Mouse (Mus musculus) lung, postnatal 0 days (tissue): ENCODE data around the gene Mmp17. TPM values are rescaled to one million over a fixed set of nuclear protein-coding genes. Genes with fewer than 3 reads are reported as not detected.

ENCODE experiments used
- ATAC-seq: fragments of 200-750 bp; cut with Nextera tagmentation; 2 replicates; pipeline ENCODE4 v1.8.0; 2017; ENCODE audit warnings: moderate library complexity
- DNase-seq: peaks from one replicate; pipeline ENCODE4 v3.0.0-alpha.2; 2016; ENCODE audit warnings: low spot score
- H3K27ac ChIP-seq: fragments of 300-500 bp; sonication (generic); 2 replicates; pipeline ENCODE4 v1.5.1; 2014; ENCODE audit warnings: antibody characterized with exemption, mild to moderate bottlenecking, low read length, mixed read lengths
- H3K27me3 ChIP-seq: fragments of 300-500 bp; sonication (generic); replicated peaks from 2 replicates; pipeline ENCODE4 v1.6.1; 2014; ENCODE audit warnings: low read length, mixed read lengths; ENCODE audit not compliant: insufficient read depth
- H3K36me3 ChIP-seq: fragments of 300-500 bp; sonication (generic); 2 replicates; pipeline ENCODE4 v1.6.1; 2014; ENCODE audit warnings: low read length, mixed read lengths; ENCODE audit not compliant: insufficient read depth
- H3K4me1 ChIP-seq: fragments of 300-500 bp; sonication (generic); 2 replicates; pipeline ENCODE4 v1.6.1; 2014; ENCODE audit warnings: antibody characterized with exemption, low read depth, low read length, mixed read lengths; ENCODE audit not compliant: insufficient read depth
- H3K4me2 ChIP-seq: fragments of 300-500 bp; sonication (generic); replicated peaks from 2 replicates; pipeline ENCODE4 v1.6.1; 2014; ENCODE audit warnings: low read depth, mild to moderate bottlenecking, low read length, moderate library complexity, mixed read lengths
- H3K4me3 ChIP-seq: fragments of 300-500 bp; sonication (generic); 2 replicates; pipeline ENCODE4 v1.5.1; 2014; ENCODE audit warnings: low read depth, low read length
- H3K9ac ChIP-seq: fragments of 300-500 bp; sonication (generic); replicated peaks from 2 replicates; pipeline ENCODE4 v1.6.1; 2014; ENCODE audit warnings: low read depth, mild to moderate bottlenecking
- H3K9me3 ChIP-seq: fragments of 300-500 bp; sonication (generic); 2 replicates; pipeline ENCODE4 v1.6.1; 2016; ENCODE audit warnings: low read length, mixed read lengths
- CTCF ChIP-seq: IDR thresholded peaks from 2 replicates; pipeline ENCODE4 v1.5.1; 2016; ENCODE audit warnings: antibody characterized with exemption, mild to moderate bottlenecking
- EP300 ChIP-seq: IDR thresholded peaks from 2 replicates; pipeline ENCODE4 v1.6.1; 2016; ENCODE audit warnings: antibody characterized with exemption, mild to moderate bottlenecking, control low read depth
- WGBS: fragments of 180-500 bp; shearing (Covaris S2); extraction: QIAGEN DNeasy Blood & Tissue Kit; methylation state at CpG from one replicate; pipeline ENCODE4 v1.1.7; 2014; 5-methylcytosine and 5-hydroxymethylcytosine counted together
- polyA plus RNA-seq: library from polyadenylated mRNA; unstranded; fragments of >200 nt; fragmentation: Nextera tagmentation; extraction: Ambion mirVana; gene quantifications from 2 replicates; pipeline ENCODE4 v1.2.1, GENCODE M21; 2015

Mmp17 gene
- polyA plus RNA-seq, 1 experiment from 2014 or later, result 0.31 TPM

GRCm38 (mm10) chr5:129562342-129562741 is 21.6 kb upstream of the Mmp17 start:
- DNase-seq, result no peak
- no peak for TF ChIP-seq EP300
- TF ChIP-seq CTCF, result no peak
- H3K27ac ChIP-seq, result no peak overlapping the region
- H3K9ac ChIP-seq, result no peak overlapping the region
- H3K4me1 ChIP-seq, result no peaks in the 10 kb centered on the region
- peaks cover 47% of the 10 kb centered on the region; the same call in 1 of the 2 replicates for H3K36me3 ChIP-seq
- no peaks in the 10 kb centered on the region for H3K27me3 ChIP-seq
- WGBS, result 92% methylated on average over 8 of the region's 8 CpGs
- ATAC-seq, result no peak
- no peaks in the 10 kb centered on the region for H3K9me3 ChIP-seq
- H3K4me2 ChIP-seq, result no peak overlapping the region
- H3K4me3 ChIP-seq, result no peak overlapping the region

GRCm38 (mm10) chr5:129568596-129568995 is 15.4 kb upstream of the Mmp17 start:
- 97% methylated on average over 4 of the region's 4 CpGs for WGBS

DNA sequence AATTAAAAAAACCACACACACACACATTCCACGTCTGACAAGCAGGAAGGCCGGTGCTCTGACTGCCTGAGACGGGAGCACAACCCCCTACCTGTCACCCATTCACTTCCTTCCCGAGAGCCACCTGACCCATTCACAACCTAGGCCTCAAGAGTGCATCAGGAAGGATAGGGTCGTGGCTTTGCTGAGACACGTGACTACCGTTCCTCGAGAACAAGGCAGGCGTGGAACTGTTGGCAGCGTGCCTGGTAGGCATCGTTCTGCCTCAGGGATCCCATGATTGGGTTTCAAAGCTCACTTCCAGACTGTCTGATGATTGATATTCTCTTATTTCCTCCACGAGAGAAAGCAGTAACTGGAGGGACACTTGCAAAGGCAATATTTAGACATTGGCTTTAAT is 5.8 kb upstream of the Mmp17 start:
- ATAC-seq, result no peak
- whole genome bisulfite sequencing, result 27% methylated on average over 12 of the region's 12 CpGs
- no peak overlapping the region for H3K9ac ChIP-seq
- DNase-seq, result no peak
- H3K4me2 ChIP-seq, result no peak overlapping the region
- TF ChIP-seq EP300, result no peak
- no peak for TF ChIP-seq CTCF
- H3K27ac ChIP-seq, result no peak overlapping the region
- H3K9me3 ChIP-seq, result no peaks in the 10 kb centered on the region
- H3K4me1 ChIP-seq, result no peaks in the 10 kb centered on the region
- 0 out of 2 replicates have a peak, but pooled peaks cover 3% of the 10 kb centered on the region for H3K27me3 ChIP-seq
- H3K36me3 ChIP-seq, result no peaks in the 10 kb centered on the region
- H3K4me3 ChIP-seq, result no peak overlapping the region

More at GRCm38 (mm10) chr5:129568596-129568995, 15.4 kb upstream of the Mmp17 start:
- Histone ChIP-seq H3K9me3 (no peaks in the 10 kb centered on the region), H3K36me3 (peaks cover 37% of the 10 kb centered on the region; the same call in 1 of the 2 replicates), H3K9ac (no peak overlapping the region), H3K27ac (no peak overlapping the region), H3K4me2 (no peak overlapping the region), H3K4me1 (no peaks in the 10 kb centered on the region), H3K4me3 (no peak overlapping the region), H3K27me3 (no peaks in the 10 kb centered on the region)
- TF ChIP-seq CTCF (no peak), EP300 (no peak)
- ATAC-seq, result no peak
- no peak for DNase-seq

DNA sequence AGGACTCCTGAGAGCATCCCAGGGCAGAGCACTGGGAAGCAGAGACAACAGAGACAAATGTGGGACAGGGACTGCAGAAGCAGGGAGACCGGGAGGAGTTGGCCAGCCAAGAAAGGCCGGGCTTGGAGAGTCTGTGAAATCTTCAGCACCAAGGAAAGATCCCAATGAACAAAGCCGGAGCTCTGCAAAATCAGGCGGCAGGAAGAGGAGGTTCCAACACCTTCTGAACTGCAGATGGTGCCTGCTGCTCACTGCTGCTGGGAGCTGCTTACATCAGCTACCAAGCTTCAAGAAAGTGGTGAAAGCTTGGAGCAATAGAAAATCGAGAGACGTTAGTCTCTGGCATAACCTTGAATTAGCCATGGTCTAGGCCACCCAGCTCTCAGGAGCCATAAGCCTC is 3.9 kb upstream of the Mmp17 start:
- Histone ChIP-seq H3K36me3 (no peaks in the 10 kb centered on the region), H3K4me3 (no peak overlapping the region), H3K4me2 (no peak overlapping the region), H3K9me3 (no peaks in the 10 kb centered on the region), H3K27ac (no peak overlapping the region), H3K9ac (no peak overlapping the region), H3K4me1 (peaks cover 1% of the 10 kb centered on the region; the same call in 1 of the 2 replicates), H3K27me3 (peaks cover 9% of the 10 kb centered on the region)
- WGBS, result 6% methylated on average over 6 of the region's 6 CpGs
- TF ChIP-seq EP300, result no peak
- no peak for TF ChIP-seq CTCF
- ATAC-seq, result no peak
- peak; percentile 26 for DNase-seq

GRCm38 (mm10) chr5:129580572-129580971 is 3.4 kb upstream of the Mmp17 start:
- ATAC-seq (no peak), DNase-seq (no peak)
- no peak overlapping the region for H3K9ac ChIP-seq
- no peaks in the 10 kb centered on the region for H3K9me3 ChIP-seq
- TF ChIP-seq EP300 (no peak), CTCF (no peak)
- H3K4me1 ChIP-seq, result peaks cover 4% of the 10 kb centered on the region
- peaks cover 14% of the 10 kb centered on the region for H3K27me3 ChIP-seq
- no peak overlapping the region for H3K4me3 ChIP-seq
- H3K4me2 ChIP-seq, result no peak overlapping the region
- no peak overlapping the region for H3K27ac ChIP-seq
- H3K36me3 ChIP-seq, result no peaks in the 10 kb centered on the region
- 60% methylated on average over 9 of the region's 9 CpGs for WGBS

DNA sequence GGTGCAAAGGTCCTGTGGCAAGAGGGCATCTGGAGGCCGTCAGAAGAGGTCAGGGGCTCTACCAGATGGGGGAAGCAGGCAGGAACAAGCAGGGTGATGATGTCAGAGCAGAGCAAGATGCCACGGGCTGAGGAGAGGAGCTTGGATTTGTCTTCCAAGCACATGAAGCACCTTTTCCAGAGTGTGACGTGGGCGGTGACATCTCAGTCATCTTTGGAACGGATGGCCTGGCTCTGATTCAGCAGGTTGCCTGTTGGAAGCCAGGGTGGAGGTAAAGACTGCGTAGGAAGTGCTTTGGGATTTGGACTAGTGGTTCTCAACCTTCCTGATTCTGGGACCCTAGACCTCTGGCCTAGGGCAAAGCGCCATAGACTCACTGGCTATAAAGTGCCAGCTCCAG is 3.0 kb upstream of the Mmp17 start:
- H3K4me3 ChIP-seq, result no peak overlapping the region
- no peaks in the 10 kb centered on the region for H3K9me3 ChIP-seq
- H3K36me3 ChIP-seq, result no peaks in the 10 kb centered on the region
- H3K27ac ChIP-seq, result no peak overlapping the region
- H3K4me2 ChIP-seq, result no peak overlapping the region
- peaks cover 4% of the 10 kb centered on the region for H3K4me1 ChIP-seq
- ATAC-seq, result no peak
- H3K9ac ChIP-seq, result no peak overlapping the region
- H3K27me3 ChIP-seq, result peaks cover 14% of the 10 kb centered on the region
- DNase-seq, result no peak
- 66% methylated on average over 7 of the region's 7 CpGs for WGBS
- TF ChIP-seq CTCF, result no peak

GRCm38 (mm10) chr5:129583331-129583730 is 638 bp upstream of the Mmp17 start:
- no peak for TF ChIP-seq CTCF
- no peak for TF ChIP-seq EP300
- peaks cover 4% of the 10 kb centered on the region for H3K4me1 ChIP-seq
- WGBS, result 3% methylated on average over 12 of the region's 12 CpGs
- ATAC-seq (peak; percentile 7), DNase-seq (no peak)
- no peaks in the 10 kb centered on the region for H3K36me3 ChIP-seq
- no peak overlapping the region for H3K27ac ChIP-seq
- no peaks in the 10 kb centered on the region for H3K9me3 ChIP-seq
- H3K4me3 ChIP-seq, result peak overlapping the region; percentile 60
- peak overlapping the region; percentile 100 for H3K4me2 ChIP-seq
- H3K27me3 ChIP-seq, result peaks cover 14% of the 10 kb centered on the region
- no peak overlapping the region for H3K9ac ChIP-seq
